In the genomic region with DNA sequence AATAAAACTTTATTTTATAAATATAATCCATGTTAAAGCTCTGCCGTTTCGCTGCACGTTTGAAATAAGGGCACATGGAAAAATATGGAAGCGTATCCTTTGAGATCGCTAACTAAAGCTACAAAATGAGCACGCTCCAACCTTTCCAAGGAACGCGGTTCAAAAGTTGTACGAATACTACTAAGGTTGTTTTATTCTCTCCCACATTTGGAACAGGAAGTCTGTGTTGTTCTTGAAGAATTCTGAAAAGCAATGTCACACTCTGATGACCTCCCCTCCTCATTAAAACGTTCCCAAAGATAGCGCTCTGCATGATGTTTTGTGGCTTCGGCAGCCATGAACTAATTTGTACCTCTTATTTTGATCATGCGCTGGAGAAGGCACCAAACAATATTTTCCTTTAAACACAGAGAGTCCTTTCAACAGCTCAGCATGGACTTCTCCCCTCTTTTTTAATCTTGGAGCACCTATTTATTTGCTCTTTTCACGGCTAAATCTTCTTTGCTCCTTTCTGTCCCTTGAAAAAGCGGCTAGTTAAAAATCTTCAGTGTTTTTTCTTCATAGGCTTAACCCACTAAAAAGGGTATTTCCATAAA, we compare ENCODE assay signal across 27 mouse cellular contexts.
A peak's percentile ranks its signal among the peaks of the same experiment; 100 is the strongest.
DNase-seq lines count a peak whose midpoint lies in the region; ATAC-seq lines count a peak whose summit lies in the region.
"Had no signal": no experiment of that assay in that cellular context is flagged by ENCODE, and none has a peak within 500 bp of the region (broad histone marks: within the 10 kb centered on the region; RNA-seq: fewer than 3 reads in every experiment).

No protein-coding gene starts in this region.

- DNase-seq in forebrain, embryonic 11.5 days (ENCODE audit: low spot score), result no peak
- no peak for DNase-seq in forebrain, embryonic 10.5 days (ENCODE audit: extremely low spot score, low spot score)
- peak; percentile 60 for DNase-seq in forebrain, embryonic 14.5 days (ENCODE audit: low spot score)
- DNase-seq in midbrain, embryonic 10.5 days (ENCODE audit: low spot score), result no peak
- no peak for DNase-seq in liver
- DNase-seq in left cerebral cortex, postnatal 14 days (ENCODE audit: low spot score in 2 of 2), result no peak
- DNase-seq in kidney, adult 18-20 months, result no peak
- DNase-seq: adrenal gland, adult 2 months; cerebellum, adult 2 months; cerebellum, postnatal 25 days; gastrocnemius, adult 2 months; kidney, adult 9 months; kidney, postnatal 14 days; lung, postnatal 4 days; thymus, adult 18-20 months; thymus, postnatal 4 days had no signal

- no peak overlapping the region for H3K9ac ChIP-seq in forebrain, embryonic 11.5 days (ENCODE audit: low read length)
- H3K9ac ChIP-seq in forebrain, embryonic 14.5 days (ENCODE audit: low read length), result no peak overlapping the region
- no peak overlapping the region for H3K9ac ChIP-seq in midbrain, embryonic 16.5 days (ENCODE audit: low read depth, low read length)
- H3K9ac ChIP-seq: hindbrain, embryonic 15.5 days; limb, embryonic 12.5 days; liver, embryonic 15.5 days; lung, embryonic 15.5 days had no signal

- intact Hi-C loops in left cerebral cortex, postnatal 14 days (cut with DNase I), result no loop called here

- peak; percentile 37; the same call in 1 of the 2 replicates for ATAC-seq in forebrain, embryonic 11.5 days (replicated peaks; ENCODE audit: low FRiP score)
- ATAC-seq in forebrain, embryonic 14.5 days, result peak; percentile 24; the same call in 1 of the 2 replicates
- ATAC-seq in midbrain, embryonic 16.5 days, result no peak
- ATAC-seq: Patski had no signal

- peaks cover 5% of the 10 kb centered on the region; the same call in 1 of the 2 replicates for H3K4me1 ChIP-seq in forebrain, embryonic 11.5 days (replicated peaks; ENCODE audit: control insufficient read depth, insufficient read depth, low read length)
- peaks cover 22% of the 10 kb centered on the region for H3K4me1 ChIP-seq in forebrain, embryonic 10.5 days
- peaks cover 4% of the 10 kb centered on the region for H3K4me1 ChIP-seq in forebrain, embryonic 14.5 days (ENCODE audit: control insufficient read depth, insufficient read depth, low read length)
- peaks cover 47% of the 10 kb centered on the region for H3K4me1 ChIP-seq in midbrain, embryonic 10.5 days
- H3K4me1 ChIP-seq in midbrain, embryonic 16.5 days (ENCODE audit: control insufficient read depth, insufficient read depth, low read length), result peaks cover 2% of the 10 kb centered on the region; the same call in 1 of the 2 replicates
- H3K4me1 ChIP-seq: limb, embryonic 12.5 days; liver, embryonic 15.5 days had no signal

- no peaks in the 10 kb centered on the region for H3K9me3 ChIP-seq in forebrain, embryonic 11.5 days (ENCODE audit: control insufficient read depth, low read length)
- H3K9me3 ChIP-seq in forebrain, embryonic 10.5 days, result no peaks in the 10 kb centered on the region
- no peaks in the 10 kb centered on the region for H3K9me3 ChIP-seq in forebrain, embryonic 14.5 days (replicated peaks; ENCODE audit: control insufficient read depth, low read length)
- H3K9me3 ChIP-seq in midbrain, embryonic 10.5 days (replicated peaks), result no peaks in the 10 kb centered on the region
- no peaks in the 10 kb centered on the region for H3K9me3 ChIP-seq in midbrain, embryonic 16.5 days (replicated peaks; ENCODE audit: control insufficient read depth, low read length, poor library complexity, severe bottlenecking)
- H3K9me3 ChIP-seq: G1E; hindbrain, embryonic 15.5 days; limb, embryonic 12.5 days; liver, embryonic 15.5 days; lung, embryonic 15.5 days had no signal

- WGBS in forebrain, embryonic 11.5 days, result 35% methylated on average over 15 of the region's 15 CpGs
- 48% methylated on average over 15 of the region's 15 CpGs for WGBS in forebrain, embryonic 10.5 days
- 13% methylated on average over 15 of the region's 15 CpGs for WGBS in forebrain, embryonic 14.5 days
- whole genome bisulfite sequencing in midbrain, embryonic 10.5 days, result 41% methylated on average over 15 of the region's 15 CpGs
- 20% methylated on average over 15 of the region's 15 CpGs for WGBS in midbrain, embryonic 16.5 days

- H3K4me2 ChIP-seq in forebrain, embryonic 11.5 days (ENCODE audit: low read depth, low read length, severe bottlenecking), result peak overlapping the region; percentile 21; the same call in 1 of the 2 replicates
- peak overlapping the region; percentile 33 for H3K4me2 ChIP-seq in forebrain, embryonic 14.5 days (ENCODE audit: low read length)
- H3K4me2 ChIP-seq in midbrain, embryonic 16.5 days (ENCODE audit: low read length), result peak overlapping the region; percentile 54
- H3K4me2 ChIP-seq: heart, embryonic 11.5 days; hindbrain, embryonic 15.5 days; limb, embryonic 12.5 days; liver, embryonic 15.5 days; lung, embryonic 15.5 days had no signal

- no peaks in the 10 kb centered on the region for H3K36me3 ChIP-seq in forebrain, embryonic 11.5 days (ENCODE audit: control insufficient read depth, insufficient read depth, low read length)
- H3K36me3 ChIP-seq in forebrain, embryonic 10.5 days (replicated peaks), result no peaks in the 10 kb centered on the region
- H3K36me3 ChIP-seq in forebrain, embryonic 14.5 days (ENCODE audit: control insufficient read depth, insufficient read depth, low read length), result no peaks in the 10 kb centered on the region
- no peaks in the 10 kb centered on the region for H3K36me3 ChIP-seq in midbrain, embryonic 10.5 days
- H3K36me3 ChIP-seq in midbrain, embryonic 16.5 days (ENCODE audit: control insufficient read depth, insufficient read depth, low read length), result no peaks in the 10 kb centered on the region
- H3K36me3 ChIP-seq: G1E; hindbrain, embryonic 15.5 days; limb, embryonic 12.5 days; liver, embryonic 15.5 days; lung, embryonic 15.5 days had no signal

- H3K27me3 ChIP-seq in forebrain, embryonic 11.5 days (ENCODE audit: control insufficient read depth, insufficient read depth, low read length), result peaks cover 8% of the 10 kb centered on the region; the same call in 1 of the 2 replicates
- peaks cover 60% of the 10 kb centered on the region for H3K27me3 ChIP-seq in forebrain, embryonic 10.5 days (ENCODE audit: poor library complexity, severe bottlenecking)
- H3K27me3 ChIP-seq in forebrain, embryonic 14.5 days (replicated peaks; ENCODE audit: control insufficient read depth, insufficient read depth, low read length), result peaks cover 5% of the 10 kb centered on the region; the same call in 1 of the 2 replicates
- H3K27me3 ChIP-seq in midbrain, embryonic 10.5 days (ENCODE audit: low read depth, poor library complexity, severe bottlenecking), result no peaks in the 10 kb centered on the region
- no peaks in the 10 kb centered on the region for H3K27me3 ChIP-seq in midbrain, embryonic 16.5 days (ENCODE audit: control insufficient read depth, insufficient read depth, low read depth, low read length)
- H3K27me3 ChIP-seq: CH12.LX; hindbrain, embryonic 15.5 days; limb, embryonic 12.5 days; liver, embryonic 15.5 days; lung, embryonic 15.5 days had no signal

- H3K4me3 ChIP-seq in forebrain, embryonic 11.5 days (ENCODE audit: low read depth, low read length), result no peak overlapping the region
- H3K4me3 ChIP-seq in forebrain, embryonic 10.5 days, result no peak overlapping the region; the same call in 1 of the 2 replicates
- peak overlapping the region; percentile 2; the same call in 1 of the 2 replicates for H3K4me3 ChIP-seq in forebrain, embryonic 14.5 days (ENCODE audit: low read depth, low read length)
- H3K4me3 ChIP-seq in midbrain, embryonic 10.5 days, result peak overlapping the region; percentile 34
- peak overlapping the region; percentile 15 for H3K4me3 ChIP-seq in midbrain, embryonic 16.5 days (ENCODE audit: low read depth, low read length)
- H3K4me3 ChIP-seq: erythroblast, embryonic 14.5 days; gastrocnemius, adult 2 months; hindbrain, embryonic 15.5 days; limb, embryonic 12.5 days; liver, embryonic 15.5 days; lung, embryonic 15.5 days; myocyte had no signal

- no peak overlapping the region for H3K27ac ChIP-seq in forebrain, embryonic 11.5 days (ENCODE audit: low read depth, low read length)
- no peak overlapping the region for H3K27ac ChIP-seq in forebrain, embryonic 10.5 days
- H3K27ac ChIP-seq in forebrain, embryonic 14.5 days (ENCODE audit: low read depth, low read length), result no peak overlapping the region
- peak overlapping the region; percentile 57 for H3K27ac ChIP-seq in midbrain, embryonic 10.5 days (replicated peaks)
- no peak overlapping the region for H3K27ac ChIP-seq in midbrain, embryonic 16.5 days (ENCODE audit: low read length)
- H3K27ac ChIP-seq: gastrocnemius, adult 2 months; hindbrain, embryonic 15.5 days; limb, embryonic 12.5 days; liver, embryonic 15.5 days; lung, embryonic 15.5 days had no signal

Comparison
In these comparisons a context has a peak if more than half of its experiments do, and no peak if none do; other contexts are left out.
1. H3K4me3 ChIP-seq: peak in forebrain, embryonic 14.5 days (single experiment), midbrain, embryonic 10.5 days (single experiment) and midbrain, embryonic 16.5 days (single experiment); none in forebrain, embryonic 11.5 days (single experiment) and forebrain, embryonic 10.5 days (single experiment).
2. Peak in every context shown above with its lines, with median percentiles within 50 percentile points of each other: H3K4me2 ChIP-seq.